Mouse (Mus musculus): ENCODE measurements around the gene Il4i1. TPM values are rescaled to one million over a fixed set of nuclear protein-coding genes. Genes with fewer than 3 reads are reported as not detected.

Gene Il4i1
- polyA plus RNA-seq, 1 experiment from 2014 or later, result 0.97 TPM

DNA sequence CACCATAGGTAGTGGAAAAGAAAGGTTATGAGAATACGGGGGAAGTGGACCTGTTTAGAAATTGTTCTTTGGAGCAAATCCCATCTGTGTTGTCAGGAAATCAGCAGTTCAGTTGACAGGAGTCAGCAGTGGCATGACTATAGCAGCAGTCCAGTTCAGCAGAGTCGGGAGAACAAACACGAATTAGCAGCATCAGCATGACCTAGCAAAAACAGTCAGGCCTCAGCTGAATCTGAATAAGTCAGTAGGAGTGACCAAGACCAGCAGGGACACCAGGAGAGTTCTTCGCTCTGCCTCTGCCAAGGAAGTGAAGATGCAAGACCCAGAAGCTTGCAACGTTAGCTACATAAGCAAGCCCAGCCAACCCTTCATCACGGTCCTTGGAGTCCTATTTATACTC, 23.4 kb upstream of the Il4i1 start:
- no peak overlapping the region for H3K4me2 ChIP-seq (ENCODE audit: low read length)
- no peaks in the 10 kb centered on the region for H3K36me3 ChIP-seq (ENCODE audit: control insufficient read depth, insufficient read depth, low read length)
- H3K9ac ChIP-seq (replicated peaks; ENCODE audit: low read length), result no peak overlapping the region
- ATAC-seq (ENCODE audit: low FRiP score, low TSS enrichment), result no peak
- no peaks in the 10 kb centered on the region for H3K4me1 ChIP-seq (ENCODE audit: control insufficient read depth, insufficient read depth, low read length)
- H3K4me3 ChIP-seq (replicated peaks; ENCODE audit: low read depth, low read length), result no peak overlapping the region
- H3K27me3 ChIP-seq (ENCODE audit: control insufficient read depth, insufficient read depth, low read length), result no peaks in the 10 kb centered on the region
- H3K9me3 ChIP-seq (ENCODE audit: control insufficient read depth, low read length), result no peaks in the 10 kb centered on the region
- no peak for DNase-seq
- H3K27ac ChIP-seq (replicated peaks; ENCODE audit: low read depth, low read length), result no peak overlapping the region
- 87% methylated on average over 6 of the region's 6 CpGs for WGBS

DNA sequence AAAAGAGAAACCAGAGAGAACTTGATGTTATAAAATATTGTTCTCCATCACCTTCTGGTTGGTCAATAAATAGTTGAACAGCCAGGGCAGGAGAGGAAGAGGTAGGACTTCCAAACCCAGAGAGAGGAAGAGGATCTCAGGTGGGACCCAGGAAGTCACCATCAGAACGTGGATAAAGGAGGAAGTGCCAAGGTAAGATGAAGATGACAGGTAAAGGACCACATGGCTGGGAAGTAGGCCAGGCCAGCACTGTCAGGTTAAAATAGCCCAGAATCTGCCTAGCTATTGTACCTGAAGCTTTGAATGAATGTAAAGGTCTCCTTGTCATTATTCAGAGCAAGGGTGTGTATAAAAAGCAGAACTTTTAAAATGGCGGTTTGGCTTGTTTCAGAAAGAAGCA, 7.3 kb upstream of the Il4i1 start:
- Histone ChIP-seq H3K27me3 (ENCODE audit: control insufficient read depth, insufficient read depth, low read length) (no peaks in the 10 kb centered on the region), H3K27ac (replicated peaks; ENCODE audit: low read depth, low read length) (no peak overlapping the region), H3K9ac (replicated peaks; ENCODE audit: low read length) (no peak overlapping the region), H3K36me3 (ENCODE audit: control insufficient read depth, insufficient read depth, low read length) (no peaks in the 10 kb centered on the region), H3K4me1 (ENCODE audit: control insufficient read depth, insufficient read depth, low read length) (no peaks in the 10 kb centered on the region), H3K4me2 (ENCODE audit: low read length) (no peak overlapping the region), H3K9me3 (ENCODE audit: control insufficient read depth, low read length) (no peaks in the 10 kb centered on the region), H3K4me3 (replicated peaks; ENCODE audit: low read depth, low read length) (no peak overlapping the region)
- 88% methylated on average over 2 of the region's 2 CpGs for WGBS
- DNase-seq (no peak), ATAC-seq (ENCODE audit: low FRiP score, low TSS enrichment) (no peak)

DNA sequence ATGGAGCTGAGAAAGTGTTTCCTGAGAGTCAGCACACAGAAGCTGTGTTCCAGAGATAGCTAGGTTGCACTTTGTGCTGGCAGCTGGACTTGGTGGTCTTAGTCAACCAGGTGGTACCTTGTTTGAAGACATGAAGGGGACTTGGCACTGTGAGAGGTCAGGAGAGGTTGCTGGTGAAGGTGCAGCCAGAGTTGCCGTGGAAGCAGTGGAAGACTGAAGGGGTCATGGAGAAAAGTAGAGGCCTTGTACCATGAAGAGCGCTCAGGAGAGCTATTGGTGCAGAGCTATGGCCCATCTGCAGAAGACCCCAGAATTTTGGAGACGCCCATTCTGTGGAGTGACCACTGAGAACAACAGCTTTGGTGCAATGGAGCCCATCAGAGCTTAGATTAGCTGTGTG, 6.7 kb upstream of the Il4i1 start:
- Histone ChIP-seq H3K27me3 (ENCODE audit: control insufficient read depth, insufficient read depth, low read length) (no peaks in the 10 kb centered on the region), H3K9ac (replicated peaks; ENCODE audit: low read length) (no peak overlapping the region), H3K4me1 (ENCODE audit: control insufficient read depth, insufficient read depth, low read length) (no peaks in the 10 kb centered on the region), H3K4me2 (ENCODE audit: low read length) (no peak overlapping the region), H3K9me3 (ENCODE audit: control insufficient read depth, low read length) (no peaks in the 10 kb centered on the region), H3K4me3 (replicated peaks; ENCODE audit: low read depth, low read length) (no peak overlapping the region), H3K36me3 (ENCODE audit: control insufficient read depth, insufficient read depth, low read length) (no peaks in the 10 kb centered on the region), H3K27ac (replicated peaks; ENCODE audit: low read depth, low read length) (no peak overlapping the region)
- ATAC-seq (ENCODE audit: low FRiP score, low TSS enrichment), result no peak
- no peak for DNase-seq
- 91% methylated on average over 3 of the region's 3 CpGs for WGBS

DNA sequence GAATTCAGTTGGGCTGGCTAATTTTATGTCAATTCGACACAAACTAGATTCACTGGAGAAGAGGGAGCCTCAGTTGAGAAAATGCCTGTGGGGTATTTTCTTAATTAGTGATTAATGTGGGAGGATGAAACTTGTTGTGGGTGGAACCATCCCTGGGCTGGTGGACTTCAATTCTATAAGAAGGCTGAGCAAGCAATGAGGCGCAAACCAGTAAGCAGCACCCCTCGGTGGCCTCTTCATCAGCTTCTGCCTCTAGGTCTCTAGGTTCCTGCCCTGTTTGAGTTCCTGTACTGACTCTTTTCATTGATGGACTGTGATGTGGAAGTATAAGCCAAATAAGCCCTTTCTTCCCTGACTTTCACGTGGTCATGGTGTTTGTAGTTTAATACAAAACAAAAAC, 5.8 kb upstream of the Il4i1 start:
- no peaks in the 10 kb centered on the region for H3K36me3 ChIP-seq (ENCODE audit: control insufficient read depth, insufficient read depth, low read length)
- ATAC-seq (ENCODE audit: low FRiP score, low TSS enrichment), result no peak
- H3K9me3 ChIP-seq (ENCODE audit: control insufficient read depth, low read length), result no peaks in the 10 kb centered on the region
- H3K4me2 ChIP-seq (ENCODE audit: low read length), result no peak overlapping the region
- H3K27ac ChIP-seq (replicated peaks; ENCODE audit: low read depth, low read length), result no peak overlapping the region
- no peak for DNase-seq
- WGBS, result 81% methylated on average over 4 of the region's 4 CpGs
- no peak overlapping the region for H3K4me3 ChIP-seq (replicated peaks; ENCODE audit: low read depth, low read length)
- no peak overlapping the region for H3K9ac ChIP-seq (replicated peaks; ENCODE audit: low read length)
- H3K4me1 ChIP-seq (ENCODE audit: control insufficient read depth, insufficient read depth, low read length), result 0 out of 2 replicates have a peak, but pooled peaks cover 6% of the 10 kb centered on the region
- no peaks in the 10 kb centered on the region for H3K27me3 ChIP-seq (ENCODE audit: control insufficient read depth, insufficient read depth, low read length)

DNA sequence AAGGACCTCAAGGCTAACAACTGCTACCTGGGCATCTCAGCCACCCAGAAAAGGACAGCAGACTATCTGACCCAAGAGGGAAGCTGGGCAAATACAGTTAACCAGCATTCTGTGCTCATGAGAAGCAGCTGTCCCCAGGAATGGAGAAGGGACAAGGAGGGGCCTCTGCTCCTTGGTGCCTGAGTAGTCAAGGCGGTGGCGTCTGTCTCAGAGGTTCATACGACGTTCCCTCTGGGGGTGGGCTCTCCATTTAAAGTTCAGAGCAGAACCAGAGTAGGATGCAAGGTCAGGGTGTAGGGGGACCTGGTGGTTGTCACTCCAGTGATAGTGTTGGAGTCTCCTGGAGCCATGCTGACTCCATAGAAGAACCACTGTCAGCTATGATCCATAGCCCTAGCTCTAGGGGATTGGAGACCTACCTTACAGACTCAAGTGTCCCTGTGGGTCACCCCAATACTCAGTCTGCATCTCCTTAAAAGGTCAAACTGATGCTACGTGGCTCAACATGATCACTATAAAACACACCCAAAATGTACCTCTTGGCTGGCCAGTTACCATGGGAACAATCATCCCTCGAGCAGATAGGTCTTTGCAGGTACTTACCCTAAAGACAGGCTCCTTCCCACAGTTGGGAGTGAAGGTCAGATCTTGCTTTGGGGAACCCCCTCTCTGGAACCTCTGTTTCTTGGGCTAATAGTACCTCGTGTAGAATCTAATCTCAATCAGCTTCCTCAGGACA, 5.2 kb upstream of the Il4i1 start:
- Histone ChIP-seq H3K9ac (replicated peaks; ENCODE audit: low read length) (no peak overlapping the region), H3K27ac (replicated peaks; ENCODE audit: low read depth, low read length) (no peak overlapping the region), H3K27me3 (ENCODE audit: control insufficient read depth, insufficient read depth, low read length) (no peaks in the 10 kb centered on the region), H3K4me1 (ENCODE audit: control insufficient read depth, insufficient read depth, low read length) (0 out of 2 replicates have a peak, but pooled peaks cover 8% of the 10 kb centered on the region), H3K36me3 (ENCODE audit: control insufficient read depth, insufficient read depth, low read length) (no peaks in the 10 kb centered on the region), H3K4me3 (replicated peaks; ENCODE audit: low read depth, low read length) (no peak overlapping the region), H3K4me2 (ENCODE audit: low read length) (no peak overlapping the region), H3K9me3 (ENCODE audit: control insufficient read depth, low read length) (no peaks in the 10 kb centered on the region)
- WGBS, result 92% methylated on average over 7 of the region's 7 CpGs
- ATAC-seq (ENCODE audit: low FRiP score, low TSS enrichment) (no peak), DNase-seq (no peak)

DNA sequence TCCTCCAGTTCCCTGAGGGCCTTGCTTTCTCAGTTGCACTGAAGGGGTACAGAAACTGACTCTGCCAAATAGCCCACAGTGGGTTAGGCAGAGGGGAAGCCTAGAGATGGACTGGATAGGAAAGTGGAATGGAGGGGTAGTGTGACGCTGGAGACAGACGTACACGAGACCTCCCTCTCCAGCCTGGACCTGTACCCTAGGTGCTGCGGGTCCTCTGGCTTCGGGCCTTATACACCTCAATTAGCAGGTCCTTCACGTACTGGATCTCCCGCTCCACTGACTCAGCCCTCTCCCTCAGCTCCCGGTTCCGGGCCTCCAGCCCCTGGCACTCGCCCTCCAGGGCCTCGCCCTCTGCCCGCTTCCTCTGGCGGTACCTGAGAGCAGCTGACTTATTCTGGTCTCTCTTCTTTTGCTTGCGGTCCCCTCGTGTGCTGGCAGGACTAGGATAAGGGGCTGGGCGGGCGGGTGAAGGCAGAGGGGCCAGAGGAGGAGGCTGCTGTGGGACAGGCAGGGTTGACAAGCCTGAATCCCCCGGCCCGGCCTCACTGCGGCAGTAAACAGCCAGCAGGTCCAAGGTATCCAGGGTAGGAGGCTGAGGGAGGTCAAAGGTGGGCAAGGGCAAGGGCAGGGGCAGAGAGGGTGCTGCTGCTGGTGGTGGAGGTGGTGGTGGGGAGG, 3.4 kb upstream of the Il4i1 start:
- H3K4me2 ChIP-seq (ENCODE audit: low read length), result no peak overlapping the region
- H3K27me3 ChIP-seq (ENCODE audit: control insufficient read depth, insufficient read depth, low read length), result no peaks in the 10 kb centered on the region
- no peaks in the 10 kb centered on the region for H3K9me3 ChIP-seq (ENCODE audit: control insufficient read depth, low read length)
- ATAC-seq (ENCODE audit: low FRiP score, low TSS enrichment), result no peak
- no peak overlapping the region for H3K4me3 ChIP-seq (replicated peaks; ENCODE audit: low read depth, low read length)
- no peaks in the 10 kb centered on the region for H3K36me3 ChIP-seq (ENCODE audit: control insufficient read depth, insufficient read depth, low read length)
- H3K4me1 ChIP-seq (ENCODE audit: control insufficient read depth, insufficient read depth, low read length), result peaks cover 18% of the 10 kb centered on the region
- no peak overlapping the region for H3K27ac ChIP-seq (replicated peaks; ENCODE audit: low read depth, low read length)
- no peak overlapping the region for H3K9ac ChIP-seq (replicated peaks; ENCODE audit: low read length)
- WGBS, result 94% methylated on average over 20 of the region's 20 CpGs
- DNase-seq, result no peak

DNA sequence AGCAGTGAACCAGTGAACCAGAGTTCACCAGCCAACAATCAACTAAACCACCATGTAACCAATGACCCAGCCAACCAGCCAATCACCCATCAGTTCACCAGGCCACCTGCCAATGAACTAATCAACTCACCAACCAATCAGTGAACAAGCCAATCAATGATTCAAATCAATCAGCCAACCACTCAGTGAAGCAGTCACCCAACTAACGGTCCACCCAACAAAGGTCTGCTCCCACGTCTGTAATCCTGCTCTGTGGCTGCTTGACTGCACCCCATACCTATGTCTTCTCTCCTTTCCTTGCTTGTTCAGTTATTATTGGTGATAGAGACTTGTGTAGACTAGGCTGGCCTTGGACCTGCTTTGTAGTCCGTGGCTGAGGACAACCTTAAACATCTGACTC, 2.2 kb upstream of the Il4i1 start:
- Histone ChIP-seq H3K4me1 (ENCODE audit: control insufficient read depth, insufficient read depth, low read length) (peaks cover 30% of the 10 kb centered on the region), H3K4me3 (replicated peaks; ENCODE audit: low read depth, low read length) (no peak overlapping the region), H3K27ac (replicated peaks; ENCODE audit: low read depth, low read length) (no peak overlapping the region), H3K27me3 (ENCODE audit: control insufficient read depth, insufficient read depth, low read length) (no peaks in the 10 kb centered on the region), H3K9me3 (ENCODE audit: control insufficient read depth, low read length) (no peaks in the 10 kb centered on the region), H3K36me3 (ENCODE audit: control insufficient read depth, insufficient read depth, low read length) (no peaks in the 10 kb centered on the region), H3K4me2 (ENCODE audit: low read length) (no peak overlapping the region), H3K9ac (replicated peaks; ENCODE audit: low read length) (no peak overlapping the region)
- DNase-seq, result no peak
- no peak for ATAC-seq (ENCODE audit: low FRiP score, low TSS enrichment)
- WGBS, result 92% methylated on average over 3 of the region's 3 CpGs

DNA sequence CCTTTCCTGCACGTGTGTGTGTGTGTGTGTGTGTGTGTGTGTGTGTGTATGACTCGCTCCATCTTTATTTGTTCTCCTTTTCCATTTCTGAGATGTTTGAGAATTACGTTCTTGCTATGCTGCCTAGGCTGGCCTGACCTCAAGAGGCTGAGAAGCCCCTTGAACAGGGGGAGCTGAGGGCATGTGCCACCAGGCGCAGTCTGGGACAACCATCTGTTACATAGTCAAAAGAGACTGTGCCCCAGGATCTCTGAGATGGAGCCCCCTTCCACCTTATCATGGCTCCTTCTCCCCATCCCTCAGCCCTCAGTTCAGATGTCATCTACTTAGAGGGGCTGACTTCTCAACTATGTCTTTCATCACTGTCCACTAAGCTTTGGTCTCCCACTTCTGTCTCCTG, 1.8 kb upstream of the Il4i1 start:
- ATAC-seq (ENCODE audit: low FRiP score, low TSS enrichment) (no peak), DNase-seq (no peak)
- H3K27me3 ChIP-seq (ENCODE audit: control insufficient read depth, insufficient read depth, low read length), result no peaks in the 10 kb centered on the region
- H3K9me3 ChIP-seq (ENCODE audit: control insufficient read depth, low read length), result no peaks in the 10 kb centered on the region
- no peak overlapping the region for H3K4me2 ChIP-seq (ENCODE audit: low read length)
- peaks cover 34% of the 10 kb centered on the region for H3K4me1 ChIP-seq (ENCODE audit: control insufficient read depth, insufficient read depth, low read length)
- 91% methylated on average over 4 of the region's 4 CpGs for WGBS
- no peak overlapping the region for H3K9ac ChIP-seq (replicated peaks; ENCODE audit: low read length)
- H3K4me3 ChIP-seq (replicated peaks; ENCODE audit: low read depth, low read length), result no peak overlapping the region
- H3K27ac ChIP-seq (replicated peaks; ENCODE audit: low read depth, low read length), result no peak overlapping the region
- H3K36me3 ChIP-seq (ENCODE audit: control insufficient read depth, insufficient read depth, low read length), result no peaks in the 10 kb centered on the region
